Mouse (Mus musculus) neural tube, embryonic 11.5 days (tissue): Measurements from ENCODE around the gene Miga1. TPM values are rescaled to one million over a fixed set of nuclear protein-coding genes. Genes with fewer than 3 reads are reported as not detected.
A peak's percentile ranks its signal among the peaks of the same experiment; 100 is the strongest.

Experiments
- ATAC-seq: fragments of 200-750 bp; cut with Nextera tagmentation; 2 replicates; pipeline ENCODE4 v1.8.0; 2017; ENCODE audit warnings: moderate number of reproducible peaks, mild to moderate bottlenecking, moderate TSS enrichment, moderate library complexity; ENCODE audit not compliant: insufficient read depth, low FRiP score, low TSS enrichment
- DNase-seq: peaks from one replicate; pipeline ENCODE4 v3.0.0-alpha.2; 2015; ENCODE audit warnings: low spot score
- H3K27ac ChIP-seq: fragments of 300-500 bp; sonication (generic); 2 replicates; pipeline ENCODE4 v1.5.1; 2014; ENCODE audit warnings: low read depth, mild to moderate bottlenecking, low read length
- H3K27me3 ChIP-seq: fragments of 300-500 bp; sonication (generic); 2 replicates; pipeline ENCODE4 v1.6.1; 2014; ENCODE audit warnings: mild to moderate bottlenecking, low read length, mixed read lengths; ENCODE audit not compliant: control insufficient read depth, insufficient read depth
- H3K36me3 ChIP-seq: fragments of 300-500 bp; sonication (generic); 2 replicates; pipeline ENCODE4 v1.6.1; 2014; ENCODE audit warnings: mild to moderate bottlenecking, low read length, moderate library complexity, mixed read lengths; ENCODE audit not compliant: control insufficient read depth, insufficient read depth
- H3K4me1 ChIP-seq: fragments of 300-500 bp; sonication (generic); 2 replicates; pipeline ENCODE4 v1.6.1; 2014; ENCODE audit warnings: low read length, mixed read lengths; ENCODE audit not compliant: control insufficient read depth, insufficient read depth
- H3K4me2 ChIP-seq: fragments of 300-500 bp; sonication (generic); 2 replicates; pipeline ENCODE4 v1.6.1; 2014; ENCODE audit warnings: low read depth, mild to moderate bottlenecking, moderate library complexity
- H3K4me3 ChIP-seq: fragments of 300-500 bp; sonication (generic); 2 replicates; pipeline ENCODE4 v1.5.1; 2014; ENCODE audit warnings: low read depth, low read length
- H3K9ac ChIP-seq: fragments of 300-500 bp; sonication (generic); 2 replicates; pipeline ENCODE4 v1.6.1; 2014; ENCODE audit warnings: mild to moderate bottlenecking, low read length
- H3K9me3 ChIP-seq: fragments of 300-500 bp; sonication (generic); 2 replicates; pipeline ENCODE4 v1.6.1; 2016; ENCODE audit warnings: low read length; ENCODE audit not compliant: control insufficient read depth
- WGBS: fragments of 180-500 bp; shearing (Covaris S2); extraction: QIAGEN DNeasy Blood & Tissue Kit; methylation state at CpG from one replicate; pipeline ENCODE4 v1.1.7; 2014; 5-methylcytosine and 5-hydroxymethylcytosine counted together
- polyA plus RNA-seq: library from polyadenylated mRNA; unstranded; fragments of >200 nt; fragmentation: Nextera tagmentation; extraction: Ambion mirVana; gene quantifications from 2 replicates; pipeline ENCODE4 v1.2.1, GENCODE M21; 2014

Miga1 gene
- 19.4 and 20.6 TPM in 2 replicates for polyA plus RNA-seq

DNA sequence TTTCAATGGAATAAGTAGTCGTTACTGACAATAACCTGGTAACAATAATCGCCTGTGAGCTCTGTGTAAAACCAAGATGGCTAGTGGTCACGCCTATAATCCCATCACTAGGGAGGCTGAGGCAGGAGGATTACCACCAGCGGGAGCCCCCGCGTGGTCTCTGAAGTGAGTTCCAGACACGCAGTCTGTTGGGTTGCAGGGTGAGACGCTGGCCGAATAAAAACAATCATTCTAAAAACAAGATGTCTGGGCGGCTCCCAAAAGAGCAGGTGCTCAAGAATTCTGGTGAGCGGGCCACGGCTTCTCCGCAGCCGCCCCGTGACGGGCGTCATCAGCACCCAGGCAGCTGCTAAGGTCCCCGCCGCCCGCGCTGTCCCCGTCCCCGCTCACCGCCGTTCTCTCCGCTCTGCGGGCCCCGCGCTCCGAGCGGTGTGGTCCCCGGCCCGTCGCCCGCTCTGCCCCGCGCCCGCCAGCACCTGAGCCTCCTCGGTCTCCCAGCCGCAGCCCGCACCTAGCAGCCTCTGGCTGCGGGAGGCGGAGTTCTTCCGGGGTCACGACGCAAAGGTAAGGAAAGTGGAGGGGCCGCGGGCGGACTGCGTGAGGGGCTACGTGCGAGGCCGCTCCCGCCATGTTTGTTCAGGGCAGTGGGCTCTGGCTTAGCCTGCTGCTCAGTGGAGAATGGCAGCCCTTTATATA is at the start of gene Miga1:
TSS of gene Miga1 (minus strand) at position 546 of the 696 bp plus-strand sequence.
- Histone ChIP-seq H3K9me3 (no peaks in the 10 kb centered on the region), H3K36me3 (peaks cover 4% of the 10 kb centered on the region; the same call in 1 of the 2 replicates), H3K27me3 (no peaks in the 10 kb centered on the region), H3K9ac (peak within 1 kb of the TSS; percentile 66), H3K4me3 (peak within 1 kb of the TSS; percentile 89), H3K27ac (no peak within 1 kb of the TSS), H3K4me1 (peaks cover 3% of the 10 kb centered on the region; the same call in 1 of the 2 replicates), H3K4me2 (peak within 1 kb of the TSS; percentile 47)
- peak; percentile 93 for ATAC-seq
- DNase-seq = peak; percentile 87
- 3% methylated on average over 49 of the region's 54 CpGs for WGBS

- H3K4me3 ChIP-seq = no peak overlapping the region
- H3K27me3 ChIP-seq = no peaks in the 10 kb centered on the region
- H3K9me3 ChIP-seq = no peaks in the 10 kb centered on the region
- ATAC-seq (no peak), DNase-seq (no peak)
- 65% methylated on average over 11 of the region's 11 CpGs for WGBS
- H3K4me2 ChIP-seq = no peak overlapping the region
- H3K27ac ChIP-seq = no peak overlapping the region
- peaks cover 4% of the 10 kb centered on the region for H3K36me3 ChIP-seq
- no peak overlapping the region for H3K9ac ChIP-seq
- H3K4me1 ChIP-seq = no peaks in the 10 kb centered on the region
These were observed 43.9 kb upstream of the Miga1 start for GRCm38 (mm10) chr3:152384106-152384505.

- no peak overlapping the region for H3K4me2 ChIP-seq
- no peak overlapping the region for H3K4me3 ChIP-seq
- H3K27ac ChIP-seq = no peak overlapping the region
- ATAC-seq (no peak), DNase-seq (no peak)
- 88% methylated on average over 4 of the region's 4 CpGs for WGBS
- H3K27me3 ChIP-seq = no peaks in the 10 kb centered on the region
- H3K9me3 ChIP-seq = no peaks in the 10 kb centered on the region
- H3K4me1 ChIP-seq = no peaks in the 10 kb centered on the region
- peaks cover 4% of the 10 kb centered on the region; the same call in 1 of the 2 replicates for H3K36me3 ChIP-seq
- no peak overlapping the region for H3K9ac ChIP-seq
These were observed 35.9 kb upstream of the Miga1 start for GRCm38 (mm10) chr3:152376063-152376462.

- no peak overlapping the region for H3K9ac ChIP-seq
- H3K4me3 ChIP-seq = no peak overlapping the region
- H3K9me3 ChIP-seq = no peaks in the 10 kb centered on the region
- no peak overlapping the region for H3K4me2 ChIP-seq
- no peak for ATAC-seq
- H3K27ac ChIP-seq = no peak overlapping the region
- peaks cover 11% of the 10 kb centered on the region for H3K36me3 ChIP-seq
- no peaks in the 10 kb centered on the region for H3K4me1 ChIP-seq
- no peaks in the 10 kb centered on the region for H3K27me3 ChIP-seq
- no peak for DNase-seq
- 96% methylated on average over 2 of the region's 2 CpGs for WGBS
These were observed 24.0 kb upstream of the Miga1 start for GRCm38 (mm10) chr3:152364181-152364580.

GRCm38 (mm10) chr3:152359151-152359550 is 18.9 kb upstream of the Miga1 start:
- DNase-seq (no peak), ATAC-seq (no peak)
- H3K4me2 ChIP-seq = no peak overlapping the region
- 88% methylated on average over 7 of the region's 7 CpGs for WGBS
- H3K4me3 ChIP-seq = no peak overlapping the region
- H3K4me1 ChIP-seq = no peaks in the 10 kb centered on the region; the same call in 1 of the 2 replicates
- peaks cover 5% of the 10 kb centered on the region for H3K36me3 ChIP-seq
- H3K9ac ChIP-seq = no peak overlapping the region
- no peaks in the 10 kb centered on the region for H3K27me3 ChIP-seq
- H3K9me3 ChIP-seq = no peaks in the 10 kb centered on the region
- no peak overlapping the region for H3K27ac ChIP-seq

- Histone ChIP-seq H3K4me2 (no peak overlapping the region), H3K4me1 (no peaks in the 10 kb centered on the region; the same call in 1 of the 2 replicates), H3K9ac (no peak overlapping the region), H3K27me3 (no peaks in the 10 kb centered on the region), H3K4me3 (no peak overlapping the region), H3K9me3 (no peaks in the 10 kb centered on the region), H3K27ac (no peak overlapping the region), H3K36me3 (peaks cover 2% of the 10 kb centered on the region)
- DNase-seq (no peak), ATAC-seq (no peak)
- WGBS = 87% methylated on average over 9 of the region's 9 CpGs
These were observed 16.5 kb upstream of the Miga1 start for GRCm38 (mm10) chr3:152356751-152357150.

DNA sequence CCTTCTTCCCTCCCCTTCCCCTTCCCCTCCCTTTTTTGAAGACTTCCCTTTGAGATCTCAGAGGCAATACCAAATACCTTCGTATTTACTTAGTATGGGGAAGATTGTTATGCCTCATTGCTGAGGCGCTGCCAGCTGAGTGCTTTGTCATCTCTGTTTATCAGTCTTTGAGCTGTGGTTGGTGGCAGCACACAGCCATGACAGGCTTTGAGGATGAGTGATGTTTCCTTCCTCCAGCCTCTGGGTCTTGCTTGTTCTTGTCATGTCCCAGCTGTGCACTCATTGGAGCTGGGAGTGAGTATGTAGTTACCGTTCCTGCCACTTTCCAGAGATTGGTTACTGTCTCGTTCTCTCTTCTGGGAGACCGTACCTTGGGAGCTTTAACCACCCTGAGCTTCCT is 15.2 kb upstream of the Miga1 start:
- Histone ChIP-seq H3K4me3 (no peak overlapping the region), H3K4me1 (no peaks in the 10 kb centered on the region; the same call in 1 of the 2 replicates), H3K27ac (no peak overlapping the region), H3K27me3 (no peaks in the 10 kb centered on the region), H3K4me2 (no peak overlapping the region), H3K36me3 (no peaks in the 10 kb centered on the region; the same call in 1 of the 2 replicates), H3K9me3 (no peaks in the 10 kb centered on the region), H3K9ac (no peak overlapping the region)
- 77% methylated on average over 5 of the region's 5 CpGs for WGBS
- DNase-seq (no peak), ATAC-seq (no peak)

DNA sequence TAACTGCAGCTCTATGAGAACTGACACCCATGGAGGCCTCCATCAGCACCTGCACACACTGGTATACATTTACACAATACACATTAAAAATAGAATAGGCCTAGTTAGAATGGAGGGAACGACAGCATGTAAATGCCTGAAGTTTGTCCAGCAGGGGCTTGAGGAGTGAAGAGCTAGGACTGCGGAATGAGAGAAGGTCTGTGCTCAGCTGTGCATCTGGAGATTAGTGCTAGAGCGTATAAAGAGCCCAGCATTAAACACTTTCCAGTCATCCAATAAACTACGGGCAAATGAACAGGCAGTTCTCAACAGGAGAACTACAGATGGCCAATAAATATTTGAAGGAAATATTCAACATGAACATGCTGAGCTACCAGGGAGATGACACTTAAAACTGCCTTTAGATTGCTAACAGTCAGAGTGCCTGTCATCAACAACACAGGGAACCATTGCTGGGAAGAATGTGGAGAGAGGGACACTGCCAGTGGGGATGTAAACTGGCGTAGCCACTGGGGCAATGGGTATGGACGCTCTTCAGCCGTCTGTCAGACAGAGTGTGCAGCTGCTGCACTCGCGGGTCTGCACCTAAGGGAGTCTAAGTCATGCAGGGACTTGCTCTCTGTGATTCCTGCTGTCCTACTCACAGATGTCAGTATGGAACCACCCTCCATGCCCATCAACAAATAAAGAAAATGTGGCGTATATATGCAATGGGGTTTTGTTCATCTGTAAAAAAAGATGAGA is 13.4 kb upstream of the Miga1 start:
- DNase-seq (no peak), ATAC-seq (no peak)
- H3K27me3 ChIP-seq = no peaks in the 10 kb centered on the region
- no peaks in the 10 kb centered on the region for H3K36me3 ChIP-seq
- H3K4me3 ChIP-seq = no peak overlapping the region
- 83% methylated on average over 10 of the region's 10 CpGs for WGBS
- H3K4me2 ChIP-seq = no peak overlapping the region
- no peak overlapping the region for H3K9ac ChIP-seq
- H3K9me3 ChIP-seq = no peaks in the 10 kb centered on the region
- no peak overlapping the region for H3K27ac ChIP-seq
- H3K4me1 ChIP-seq = no peaks in the 10 kb centered on the region; the same call in 1 of the 2 replicates
